Mouse (Mus musculus): ENCODE data around the gene Herc3.

Gene Herc3

GRCm38 (mm10) chr6:58922511-58922910, 91.2 kb downstream of the Herc3 start:
- no peak for DNase-seq

GRCm38 (mm10) chr6:58927881-58928280, 96.6 kb downstream of the Herc3 start:
- peak; percentile 78 for DNase-seq

- peak; percentile 47 for DNase-seq
Observed at GRCm38 (mm10) chr6:58929911-58930431, 98.7 kb downstream of the Herc3 start.

GRCm38 (mm10) chr6:58931149-58931548, 99.9 kb downstream of the Herc3 start:
- no peak for DNase-seq

GRCm38 (mm10) chr6:58932515-58933188, 101.4 kb downstream of the Herc3 start:
- no peak for DNase-seq

GRCm38 (mm10) chr6:58933189-58933913, 102.1 kb downstream of the Herc3 start:
- no peak for DNase-seq

- no peak for DNase-seq
Observed at GRCm38 (mm10) chr6:58934144-58934543, 102.9 kb downstream of the Herc3 start.

GRCm38 (mm10) chr6:58937726-58938125, 106.5 kb downstream of the Herc3 start:
- peak; percentile 32 for DNase-seq

- no peak for DNase-seq
Observed at GRCm38 (mm10) chr6:58942276-58942675, 111.0 kb downstream of the Herc3 start.

- no peak for DNase-seq
Observed at GRCm38 (mm10) chr6:58943958-58944357, 112.7 kb downstream of the Herc3 start.

- DNase-seq: no peak
Observed at GRCm38 (mm10) chr6:58946246-58946645, 115.0 kb downstream of the Herc3 start.

GRCm38 (mm10) chr6:58946840-58947239, 115.6 kb downstream of the Herc3 start:
- DNase-seq: no peak

GRCm38 (mm10) chr6:58950410-58950809, 119.1 kb downstream of the Herc3 start:
- DNase-seq: peak; percentile 56

GRCm38 (mm10) chr6:58951128-58951992, 120.1 kb downstream of the Herc3 start:
- peak; percentile 85 for DNase-seq

GRCm38 (mm10) chr6:58960523-58960922, 129.3 kb downstream of the Herc3 start:
- DNase-seq: no peak

- DNase-seq: no peak
Observed at GRCm38 (mm10) chr6:58962691-58963090, 131.4 kb downstream of the Herc3 start.

- DNase-seq: no peak
Observed at GRCm38 (mm10) chr6:58964091-58964490, 132.8 kb downstream of the Herc3 start.

GRCm38 (mm10) chr6:58964565-58964964, 133.3 kb downstream of the Herc3 start:
- DNase-seq: no peak

- no peak for DNase-seq
Observed at GRCm38 (mm10) chr6:58965071-58965831, 134.0 kb downstream of the Herc3 start.

GRCm38 (mm10) chr6:58968272-58968671, 137.0 kb downstream of the Herc3 start:
- peak; percentile 85 for DNase-seq

Measured in kidney, adult 9 months (tissue).